Mouse (Mus musculus) spleen, adult 2 months (tissue): ENCODE measurements at regions not wholly inside any gene's neighbourhood (a gene's known extent, or its start where the extent isn't known, plus 50 kb on each side); places are given as distances from the start of the nearest gene placed in this dataset.

Experiments used
- DNase-seq, 2 experiments: peaks; one replicate each; pipeline versions ENCODE4 v3.0.0 to v3.0.0-alpha.2; 2012 to 2021; ENCODE audit warnings: low spot score in 2 of 2, low read depth in 1 of 2
- H3K27ac ChIP-seq: fragments of 200-500 bp; 2 replicates; pipeline ENCODE4 v1.5.1; 2012; ENCODE audit warnings: low read length, inconsistent platforms; ENCODE audit not compliant: insufficient read depth
- H3K27me3 ChIP-seq: fragments of 200-500 bp; 2 replicates; pipeline ENCODE4 v1.6.1; 2012; ENCODE audit warnings: mild to moderate bottlenecking, moderate library complexity, low read length, inconsistent platforms; ENCODE audit not compliant: control insufficient read depth, insufficient read depth
- H3K36me3 ChIP-seq: fragments of 200-500 bp; 2 replicates; pipeline ENCODE4 v1.6.1; 2012; ENCODE audit warnings: mild to moderate bottlenecking, low read length, inconsistent platforms; ENCODE audit not compliant: control insufficient read depth, insufficient read depth
- H3K4me1 ChIP-seq: fragments of 200-500 bp; 2 replicates; pipeline ENCODE4 v1.6.1; 2011; ENCODE audit warnings: inconsistent platforms; ENCODE audit not compliant: control insufficient read depth, insufficient read depth, insufficient read length
- H3K4me3 ChIP-seq: fragments of 200-500 bp; 2 replicates; pipeline ENCODE4 v1.5.1; 2011; ENCODE audit warnings: mild to moderate bottlenecking, inconsistent platforms; ENCODE audit not compliant: insufficient read depth, insufficient read length; ENCODE audit errors: extremely low read depth
- CTCF ChIP-seq: fragments of 200-500 bp; IDR thresholded peaks from 2 replicates; pipeline ENCODE4 v1.5.1; 2011; ENCODE audit warnings: mild to moderate bottlenecking, inconsistent platforms; ENCODE audit not compliant: insufficient read depth, insufficient read length, insufficient replicate concordance; ENCODE audit errors: extremely low read depth
- POLR2A ChIP-seq: fragments of 200-500 bp; IDR thresholded peaks from 2 replicates; pipeline ENCODE4 v1.6.1; 2011; ENCODE audit warnings: low read depth, low read length, inconsistent platforms
- WGBS: fragments of 180-500 bp; shearing (Covaris S2); methylation state at CpG from one replicate; pipeline ENCODE4 v1.1.7; 2018; 5-methylcytosine and 5-hydroxymethylcytosine counted together

GRCm38 (mm10) chr8:9050740-9051475 is 360.6 kb upstream of the Arglu1 start:
- Histone ChIP-seq H3K27ac (no peak overlapping the region), H3K4me1 (no peaks in the 10 kb centered on the region), H3K36me3 (no peaks in the 10 kb centered on the region), H3K4me3 (no peak overlapping the region), H3K27me3 (no peaks in the 10 kb centered on the region)
- 90% methylated on average over 11 of the region's 11 CpGs for WGBS
- no peak for DNase-seq
- no peak for TF ChIP-seq POLR2A
- TF ChIP-seq CTCF = no peak

GRCm38 (mm10) chr8:9048116-9048515 is 357.8 kb upstream of the Arglu1 start:
- H3K4me3 ChIP-seq = no peak overlapping the region
- H3K36me3 ChIP-seq = no peaks in the 10 kb centered on the region
- no peak for DNase-seq
- H3K27ac ChIP-seq = no peak overlapping the region
- no peaks in the 10 kb centered on the region for H3K27me3 ChIP-seq
- TF ChIP-seq POLR2A = no peak
- no peak for TF ChIP-seq CTCF
- 88% methylated on average over 14 of the region's 14 CpGs for WGBS
- no peaks in the 10 kb centered on the region for H3K4me1 ChIP-seq

- no peak overlapping the region for H3K27ac ChIP-seq
- no peak overlapping the region for H3K4me3 ChIP-seq
- H3K36me3 ChIP-seq = no peaks in the 10 kb centered on the region
- TF ChIP-seq CTCF (no peak), POLR2A (no peak)
- no peaks in the 10 kb centered on the region for H3K4me1 ChIP-seq
- no peak for DNase-seq
- no peaks in the 10 kb centered on the region for H3K27me3 ChIP-seq
- WGBS = 78% methylated on average over 10 of the region's 10 CpGs
Measured at GRCm38 (mm10) chr8:9042835-9043792, 352.8 kb upstream of the Arglu1 start.

GRCm38 (mm10) chr8:9029156-9029555 is 338.8 kb upstream of the Arglu1 start:
- Histone ChIP-seq H3K4me3 (no peak overlapping the region), H3K4me1 (no peaks in the 10 kb centered on the region), H3K36me3 (no peaks in the 10 kb centered on the region), H3K27me3 (no peaks in the 10 kb centered on the region), H3K27ac (no peak overlapping the region)
- WGBS = 71% methylated on average over 4 of the region's 4 CpGs
- no peak for TF ChIP-seq CTCF
- TF ChIP-seq POLR2A = no peak
- DNase-seq = no peak

GRCm38 (mm10) chr8:9027672-9028071 is 337.4 kb upstream of the Arglu1 start:
- no peak for TF ChIP-seq CTCF
- no peak for TF ChIP-seq POLR2A
- Histone ChIP-seq H3K27ac (no peak overlapping the region), H3K4me1 (no peaks in the 10 kb centered on the region), H3K4me3 (no peak overlapping the region), H3K27me3 (no peaks in the 10 kb centered on the region), H3K36me3 (no peaks in the 10 kb centered on the region)
- no peak for DNase-seq
- 79% methylated on average over 4 of the region's 4 CpGs for WGBS

- Histone ChIP-seq H3K4me1 (no peaks in the 10 kb centered on the region), H3K4me3 (no peak overlapping the region), H3K27ac (no peak overlapping the region), H3K36me3 (no peaks in the 10 kb centered on the region), H3K27me3 (no peaks in the 10 kb centered on the region)
- TF ChIP-seq POLR2A (no peak), CTCF (no peak)
- WGBS = 76% methylated on average over 3 of the region's 3 CpGs
- no peak for DNase-seq
Measured at GRCm38 (mm10) chr8:9025872-9026271, 335.6 kb upstream of the Arglu1 start.

- Histone ChIP-seq H3K27me3 (no peaks in the 10 kb centered on the region), H3K4me1 (no peaks in the 10 kb centered on the region), H3K36me3 (no peaks in the 10 kb centered on the region), H3K4me3 (no peak overlapping the region), H3K27ac (no peak overlapping the region)
- WGBS = 78% methylated on average over 3 of the region's 3 CpGs
- no peak for TF ChIP-seq POLR2A
- no peak for TF ChIP-seq CTCF
- no peak for DNase-seq
Measured at GRCm38 (mm10) chr8:9025378-9025777, 335.1 kb upstream of the Arglu1 start.
